Mouse (Mus musculus): ENCODE results near the gene Grik4. TPM values are rescaled to one million over a fixed set of nuclear protein-coding genes. Genes with fewer than 3 reads are reported as not detected.

Grik4 gene
- polyA plus RNA-seq, 1 experiment, result 0.35 TPM

DNA sequence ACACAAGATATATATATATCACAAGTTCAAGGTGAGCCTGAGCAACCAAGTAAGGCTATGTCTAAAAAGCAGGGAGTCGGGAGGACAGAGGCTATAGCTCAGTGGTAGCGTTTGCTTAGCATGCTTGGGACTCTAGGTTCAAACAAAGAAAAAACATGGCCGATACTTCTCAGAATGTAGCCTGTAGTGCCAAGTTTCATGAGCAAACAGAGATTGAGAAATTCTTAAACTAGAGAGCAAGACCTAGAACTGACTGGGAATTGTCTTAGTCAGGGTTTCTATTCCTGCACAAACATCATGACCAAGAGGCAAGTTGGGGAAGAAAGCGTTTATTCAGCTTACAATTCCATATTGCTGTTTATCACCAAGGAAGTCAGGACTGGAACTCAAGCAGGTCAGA is 468.1 kb downstream of the Grik4 start:
- WGBS, result 60% methylated on average over 4 of the region's 4 CpGs
- Histone ChIP-seq H3K36me3 (ENCODE audit: control insufficient read depth, insufficient read depth, low read length) (no peaks in the 10 kb centered on the region), H3K4me1 (ENCODE audit: control insufficient read depth, insufficient read depth, insufficient read length, low read length) (peaks cover 10% of the 10 kb centered on the region; the same call in 1 of the 2 replicates)

DNA sequence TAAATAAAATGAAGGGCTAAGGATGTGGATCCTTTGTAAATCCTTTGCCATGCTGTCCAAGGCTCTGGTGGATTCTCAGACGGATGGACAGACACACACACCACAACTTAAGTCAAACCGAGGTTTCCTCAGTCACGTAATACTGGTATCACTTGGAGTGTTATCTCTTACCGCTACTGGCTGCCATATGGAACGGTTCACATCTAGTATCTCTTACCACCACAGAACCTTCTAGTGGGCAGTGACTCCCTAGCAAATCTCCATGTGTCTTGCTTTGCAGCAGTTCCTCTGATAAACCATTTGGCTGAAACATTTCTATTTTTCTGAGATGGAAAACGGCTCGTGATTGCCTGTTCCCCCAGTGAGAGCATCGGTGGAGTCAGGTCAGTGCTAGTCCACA is 470.0 kb downstream of the Grik4 start:
- WGBS, result 70% methylated on average over 8 of the region's 8 CpGs

More for the DNA sequence above, 468.1 kb downstream of the Grik4 start:
- Histone ChIP-seq H3K27ac (ENCODE audit: insufficient read depth, low read depth, low read length) (no peak overlapping the region), H3K27me3 (ENCODE audit: control insufficient read depth, insufficient read depth, low read length) (no peaks in the 10 kb centered on the region), H3K4me3 (ENCODE audit: low read depth, low read length) (no peak overlapping the region)
- TF ChIP-seq CTCF (IDR thresholded peaks at IDR 0.05; ENCODE audit: extremely low read depth, insufficient read length, insufficient replicate concordance, low read depth, low read length) (no peak), POLR2A (IDR thresholded peaks at IDR 0.05; ENCODE audit: low read depth, low read length) (no peak)

DNA sequence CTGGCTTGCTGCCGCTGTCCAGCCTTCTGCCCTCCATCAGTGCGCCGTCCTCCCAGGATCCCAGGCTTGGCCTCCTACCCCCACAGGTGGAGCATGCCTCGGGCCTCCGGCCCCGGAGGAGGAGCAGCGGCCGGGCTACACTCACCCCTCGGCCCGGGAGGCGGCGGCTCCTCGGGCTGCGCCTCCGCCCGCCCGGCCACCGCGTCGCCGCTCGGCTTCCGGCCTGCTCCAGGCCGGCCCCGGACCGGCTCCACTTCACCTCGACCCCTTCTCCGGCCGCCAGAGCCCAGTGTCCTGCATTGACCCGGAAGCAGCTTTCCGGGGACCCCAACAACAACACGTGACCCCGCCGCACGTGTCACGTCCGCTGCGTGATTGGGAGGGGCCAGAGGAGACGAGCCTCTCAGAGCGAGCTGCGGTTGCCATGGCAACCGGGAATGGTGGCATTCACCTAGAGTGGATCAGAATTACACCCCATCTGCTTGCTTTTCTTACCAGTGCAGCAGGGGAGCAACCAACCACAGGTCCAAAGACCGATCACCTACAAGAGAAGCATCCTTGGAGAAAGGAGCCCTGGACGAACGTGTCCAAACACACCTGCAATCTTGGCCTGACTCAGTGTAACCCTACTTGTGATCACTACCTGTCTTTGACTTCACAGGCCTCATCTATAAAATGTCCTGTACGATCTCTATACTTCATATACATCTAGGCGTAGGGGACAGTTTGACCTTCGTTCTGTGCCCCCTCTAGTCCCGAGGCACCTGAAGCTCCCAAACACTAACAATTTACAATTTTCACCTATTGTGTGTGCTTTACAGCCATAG is 472.2 kb downstream of the Grik4 start:
- H3K4me1 ChIP-seq (ENCODE audit: control insufficient read depth, insufficient read depth, insufficient read length, low read length), result peaks cover 14% of the 10 kb centered on the region; the same call in 1 of the 2 replicates
- peak overlapping the region; percentile 57 for H3K27ac ChIP-seq (ENCODE audit: insufficient read depth, low read depth, low read length)
- TF ChIP-seq POLR2A (IDR thresholded peaks at IDR 0.05; ENCODE audit: low read depth, low read length), result no peak
- TF ChIP-seq CTCF (IDR thresholded peaks at IDR 0.05; ENCODE audit: extremely low read depth, insufficient read length, insufficient replicate concordance, low read depth, low read length), result no peak
- WGBS, result 7% methylated on average over 49 of the region's 49 CpGs
- H3K4me3 ChIP-seq (ENCODE audit: low read depth, low read length), result peak overlapping the region; percentile 83
- 0 out of 2 replicates have a peak, but pooled peaks cover 6% of the 10 kb centered on the region for H3K36me3 ChIP-seq (ENCODE audit: control insufficient read depth, insufficient read depth, low read length)
- H3K27me3 ChIP-seq (ENCODE audit: control insufficient read depth, insufficient read depth, low read length), result no peaks in the 10 kb centered on the region

More for the DNA sequence above, 470.0 kb downstream of the Grik4 start:
- no peak overlapping the region for H3K27ac ChIP-seq (ENCODE audit: insufficient read depth, low read depth, low read length)
- no peaks in the 10 kb centered on the region for H3K27me3 ChIP-seq (ENCODE audit: control insufficient read depth, insufficient read depth, low read length)
- 0 out of 2 replicates have a peak, but pooled peaks cover 6% of the 10 kb centered on the region for H3K36me3 ChIP-seq (ENCODE audit: control insufficient read depth, insufficient read depth, low read length)
- TF ChIP-seq CTCF (IDR thresholded peaks at IDR 0.05; ENCODE audit: extremely low read depth, insufficient read length, insufficient replicate concordance, low read depth, low read length) (no peak), POLR2A (IDR thresholded peaks at IDR 0.05; ENCODE audit: low read depth, low read length) (no peak)
- no peak overlapping the region for H3K4me3 ChIP-seq (ENCODE audit: low read depth, low read length)
- H3K4me1 ChIP-seq (ENCODE audit: control insufficient read depth, insufficient read depth, insufficient read length, low read length), result peaks cover 8% of the 10 kb centered on the region; the same call in 1 of the 2 replicates

DNA sequence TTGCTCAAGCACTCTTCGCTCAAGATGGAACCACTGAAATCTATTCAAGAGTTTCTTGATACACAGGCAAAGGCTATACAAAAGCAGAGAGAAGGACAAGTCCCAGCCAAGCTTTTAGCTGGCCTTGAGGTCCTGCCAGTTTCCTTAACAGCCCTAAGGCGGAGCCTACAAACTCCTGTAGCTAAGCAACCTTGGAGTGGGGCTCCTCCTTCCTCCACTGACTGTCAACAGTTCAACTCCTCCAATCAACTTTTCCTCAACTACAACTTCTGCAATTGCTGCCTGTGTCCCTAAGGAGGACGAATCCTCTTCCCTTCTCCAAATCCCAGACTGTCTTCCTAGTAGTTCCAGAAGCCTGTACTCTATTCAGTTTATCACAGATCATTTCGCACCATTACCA is 473.1 kb downstream of the Grik4 start:
- TF ChIP-seq CTCF (IDR thresholded peaks at IDR 0.05; ENCODE audit: extremely low read depth, insufficient read length, insufficient replicate concordance, low read depth, low read length) (no peak), POLR2A (IDR thresholded peaks at IDR 0.05; ENCODE audit: low read depth, low read length) (no peak)
- H3K36me3 ChIP-seq (ENCODE audit: control insufficient read depth, insufficient read depth, low read length), result 0 out of 2 replicates have a peak, but pooled peaks cover 6% of the 10 kb centered on the region
- WGBS, result 24% methylated on average over 4 of the region's 4 CpGs
- H3K4me3 ChIP-seq (ENCODE audit: low read depth, low read length), result peak overlapping the region; percentile 20; the same call in 1 of the 2 replicates
- H3K4me1 ChIP-seq (ENCODE audit: control insufficient read depth, insufficient read depth, insufficient read length, low read length), result peaks cover 16% of the 10 kb centered on the region; the same call in 1 of the 2 replicates
- peak overlapping the region; percentile 57 for H3K27ac ChIP-seq (ENCODE audit: insufficient read depth, low read depth, low read length)
- no peaks in the 10 kb centered on the region for H3K27me3 ChIP-seq (ENCODE audit: control insufficient read depth, insufficient read depth, low read length)

DNA sequence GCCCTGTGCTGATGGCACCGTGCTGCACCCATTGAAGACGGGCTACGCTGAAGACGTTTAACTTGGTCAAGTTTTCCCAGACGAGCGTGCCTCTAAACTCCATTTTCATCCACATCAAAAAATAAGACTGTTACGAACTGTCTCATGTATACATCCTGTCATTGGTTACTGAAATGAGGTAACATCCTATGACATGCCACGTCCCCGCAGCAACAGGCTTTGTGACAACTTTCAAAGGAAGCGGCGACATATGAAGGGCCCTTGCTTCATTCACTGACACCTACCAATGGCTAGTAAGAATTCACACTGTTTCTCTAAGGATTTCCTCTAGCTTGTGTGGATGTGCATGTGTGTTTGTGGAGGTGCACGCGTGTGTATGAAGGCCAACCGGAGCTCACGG is 475.0 kb downstream of the Grik4 start:
- TF ChIP-seq POLR2A (IDR thresholded peaks at IDR 0.05; ENCODE audit: low read depth, low read length) (no peak), CTCF (IDR thresholded peaks at IDR 0.05; ENCODE audit: extremely low read depth, insufficient read length, insufficient replicate concordance, low read depth, low read length) (no peak)
- H3K27me3 ChIP-seq (ENCODE audit: control insufficient read depth, insufficient read depth, low read length), result no peaks in the 10 kb centered on the region
- WGBS, result 96% methylated on average over 15 of the region's 15 CpGs
- H3K4me3 ChIP-seq (ENCODE audit: low read depth, low read length), result no peak overlapping the region
- no peak overlapping the region for H3K27ac ChIP-seq (ENCODE audit: insufficient read depth, low read depth, low read length)
- 0 out of 2 replicates have a peak, but pooled peaks cover 6% of the 10 kb centered on the region for H3K36me3 ChIP-seq (ENCODE audit: control insufficient read depth, insufficient read depth, low read length)
- peaks cover 17% of the 10 kb centered on the region; the same call in 1 of the 2 replicates for H3K4me1 ChIP-seq (ENCODE audit: control insufficient read depth, insufficient read depth, insufficient read length, low read length)

DNA sequence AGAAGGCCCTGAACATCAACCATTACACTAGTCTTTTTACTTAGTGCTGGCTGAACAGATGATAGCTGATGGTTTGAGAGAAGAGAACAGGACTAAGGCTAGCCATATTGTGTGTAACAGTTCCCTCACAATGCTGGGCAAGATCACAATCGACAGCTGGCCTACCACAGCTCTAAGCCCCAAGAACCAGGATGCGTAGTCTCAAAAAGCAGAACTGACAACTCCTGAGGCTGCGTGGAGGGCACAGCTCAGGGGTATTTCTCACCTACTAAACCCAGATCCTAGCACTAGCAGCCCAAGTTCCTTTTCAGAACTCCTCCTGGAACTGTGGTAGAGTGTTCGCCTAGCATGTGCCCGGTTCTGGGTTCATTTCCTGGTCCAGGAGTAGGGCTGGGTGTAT is 475.9 kb downstream of the Grik4 start:
- 0 out of 2 replicates have a peak, but pooled peaks cover 6% of the 10 kb centered on the region for H3K36me3 ChIP-seq (ENCODE audit: control insufficient read depth, insufficient read depth, low read length)
- no peak overlapping the region for H3K27ac ChIP-seq (ENCODE audit: insufficient read depth, low read depth, low read length)

More for the DNA sequence above, 475.9 kb downstream of the Grik4 start:
- Histone ChIP-seq H3K4me3 (ENCODE audit: low read depth, low read length) (no peak overlapping the region), H3K4me1 (ENCODE audit: control insufficient read depth, insufficient read depth, insufficient read length, low read length) (peaks cover 19% of the 10 kb centered on the region; the same call in 1 of the 2 replicates), H3K27me3 (ENCODE audit: control insufficient read depth, insufficient read depth, low read length) (no peaks in the 10 kb centered on the region)
- TF ChIP-seq POLR2A (IDR thresholded peaks at IDR 0.05; ENCODE audit: low read depth, low read length) (no peak), CTCF (IDR thresholded peaks at IDR 0.05; ENCODE audit: extremely low read depth, insufficient read length, insufficient replicate concordance, low read depth, low read length) (no peak)
- 86% methylated on average over 5 of the region's 5 CpGs for WGBS

Other genes starting within 250 kb of the Grik4 start
- 3.9 and 7.4 TPM in 2 replicates for gene Arhgef12, start 162.7 kb upstream of the Grik4 start, polyA plus RNA-seq (2012; rRNA removed)
- 0.23 and 0.55 TPM in 2 replicates for gene Tmem136, start 172.1 kb upstream of the Grik4 start, polyA plus RNA-seq (2012; rRNA removed)